Mouse (Mus musculus): Measurements from ENCODE around the gene Crybb3. TPM values are rescaled to one million over a fixed set of nuclear protein-coding genes. Genes with fewer than 3 reads are reported as not detected.

Crybb3 gene
- polyA plus RNA-seq, 1 experiment: 21.0 TPM

DNA sequence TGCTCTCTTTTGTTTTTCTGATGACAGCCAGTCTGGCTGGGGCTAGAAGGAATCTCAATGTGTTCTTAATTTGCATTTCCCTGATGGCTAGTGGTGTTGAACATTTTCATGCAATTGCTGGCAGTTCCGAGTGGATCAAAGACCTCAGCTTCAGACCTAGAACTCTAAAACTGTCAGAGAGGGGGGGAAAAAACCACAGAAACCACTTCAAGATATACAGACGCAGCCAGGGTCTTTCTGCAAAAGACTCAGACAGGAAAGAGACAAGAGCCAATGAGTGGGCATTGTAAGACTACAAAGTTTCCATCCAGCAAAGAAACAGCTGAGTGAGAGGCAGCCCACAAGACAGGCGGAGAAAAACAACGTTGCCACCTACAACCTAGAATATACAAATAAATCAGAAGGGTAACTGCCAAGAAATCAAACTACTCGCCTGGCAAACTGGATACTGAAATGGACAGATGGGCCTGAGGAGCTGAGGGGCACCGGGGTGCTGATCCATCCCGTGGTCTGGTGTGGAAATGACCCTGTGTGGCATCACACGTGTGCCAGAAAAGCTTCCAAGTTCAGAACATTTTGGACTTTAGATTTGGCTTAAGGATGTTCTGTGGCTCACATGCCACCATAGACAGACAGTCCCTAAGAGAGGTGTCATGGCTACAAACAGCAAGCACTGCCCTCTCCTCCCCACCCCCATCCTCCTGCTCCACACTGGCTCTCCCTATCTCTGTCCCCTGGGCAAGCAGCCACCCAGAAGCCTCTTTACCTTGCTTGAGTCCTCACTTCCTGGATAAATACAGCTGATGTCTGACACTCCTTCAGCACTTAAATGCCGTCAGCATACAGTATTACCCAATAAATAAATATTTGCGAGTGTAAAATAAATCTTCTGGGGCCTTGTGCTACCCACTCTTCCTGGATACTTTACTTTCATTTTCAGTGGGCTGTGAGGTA lies 46.0 kb downstream of the Crybb3 start:
- TF ChIP-seq POLR2A (IDR thresholded peaks at IDR 0.05; ENCODE audit: low read depth, low read length) (no peak), CTCF (IDR thresholded peaks at IDR 0.05; ENCODE audit: extremely low read depth, insufficient read length, insufficient replicate concordance, low read depth, low read length) (no peak)
- 34% methylated on average over 10 of the region's 10 CpGs for WGBS

DNA sequence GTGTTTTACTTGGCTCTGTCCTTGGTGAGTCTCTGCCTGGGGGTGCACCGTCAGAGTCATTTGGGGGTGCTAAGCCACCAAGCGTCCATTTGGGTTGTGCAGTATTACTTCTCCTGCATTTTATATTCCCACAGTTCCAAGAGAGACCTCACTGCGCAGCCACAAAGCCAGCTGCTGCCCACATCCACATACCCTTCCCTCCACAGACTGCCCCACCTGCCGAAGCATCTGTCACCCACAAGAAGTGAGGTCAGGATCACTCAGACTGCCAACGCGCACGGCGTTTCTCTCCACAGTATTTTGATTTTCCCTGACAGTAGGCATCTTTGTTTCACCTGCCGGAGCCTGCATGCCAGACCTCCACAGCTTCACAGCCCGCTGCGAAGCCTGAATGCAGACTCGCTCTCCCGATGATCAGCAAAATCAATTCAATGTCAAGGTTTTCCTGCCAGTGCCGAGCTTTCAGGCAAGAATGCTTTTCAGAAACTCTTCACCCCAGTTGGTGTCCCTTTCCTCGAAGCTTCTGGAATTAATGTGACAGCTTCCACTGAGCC lies 50.1 kb downstream of the Crybb3 start:
- no peak for TF ChIP-seq POLR2A (IDR thresholded peaks at IDR 0.05; ENCODE audit: low read depth, low read length)
- no peak for TF ChIP-seq CTCF (IDR thresholded peaks at IDR 0.05; ENCODE audit: extremely low read depth, insufficient read length, insufficient replicate concordance, low read depth, low read length)
- Histone ChIP-seq H3K4me3 (ENCODE audit: low read depth, low read length) (no peak overlapping the region), H3K27me3 (ENCODE audit: control insufficient read depth, insufficient read depth, low read length) (no peaks in the 10 kb centered on the region), H3K27ac (ENCODE audit: insufficient read depth, low read depth, low read length) (no peak overlapping the region), H3K4me1 (ENCODE audit: control insufficient read depth, insufficient read depth, insufficient read length, low read length) (peaks cover 5% of the 10 kb centered on the region; the same call in 1 of the 2 replicates), H3K36me3 (ENCODE audit: control insufficient read depth, insufficient read depth, low read length) (no peaks in the 10 kb centered on the region)
- 82% methylated on average over 15 of the region's 15 CpGs for WGBS

More for the DNA sequence above, 46.0 kb downstream of the Crybb3 start:
- H3K27ac ChIP-seq (ENCODE audit: insufficient read depth, low read depth, low read length): peak overlapping the region; percentile 64
- H3K4me3 ChIP-seq (ENCODE audit: low read depth, low read length): no peak overlapping the region
- peaks cover 5% of the 10 kb centered on the region; the same call in 1 of the 2 replicates for H3K4me1 ChIP-seq (ENCODE audit: control insufficient read depth, insufficient read depth, insufficient read length, low read length)
- H3K36me3 ChIP-seq (ENCODE audit: control insufficient read depth, insufficient read depth, low read length): no peaks in the 10 kb centered on the region
- no peaks in the 10 kb centered on the region for H3K27me3 ChIP-seq (ENCODE audit: control insufficient read depth, insufficient read depth, low read length)

DNA sequence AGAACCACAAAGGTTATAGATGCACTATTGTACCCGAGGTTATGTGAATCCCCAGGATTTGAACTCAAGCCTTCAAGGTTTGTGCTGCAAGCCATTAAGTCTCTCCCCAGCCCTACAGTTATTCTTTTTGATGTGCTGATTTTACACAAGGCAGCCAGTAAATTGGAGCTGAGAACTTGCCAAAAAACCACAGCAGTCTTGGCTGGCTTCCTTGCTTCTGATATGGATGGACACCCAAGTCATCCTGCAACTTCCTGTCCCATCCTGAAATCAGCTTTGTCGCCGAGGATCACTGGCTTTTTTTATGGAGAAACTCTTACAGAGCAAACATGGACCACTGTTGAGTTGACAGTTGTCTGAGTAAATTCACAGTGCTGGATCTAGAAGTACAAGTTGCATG lies 51.3 kb downstream of the Crybb3 start:
- no peaks in the 10 kb centered on the region for H3K4me1 ChIP-seq (ENCODE audit: control insufficient read depth, insufficient read depth, insufficient read length, low read length)
- H3K27me3 ChIP-seq (ENCODE audit: control insufficient read depth, insufficient read depth, low read length): no peaks in the 10 kb centered on the region
- WGBS: 47% methylated on average over 3 of the region's 3 CpGs
- no peak for TF ChIP-seq CTCF (IDR thresholded peaks at IDR 0.05; ENCODE audit: extremely low read depth, insufficient read length, insufficient replicate concordance, low read depth, low read length)
- no peak for TF ChIP-seq POLR2A (IDR thresholded peaks at IDR 0.05; ENCODE audit: low read depth, low read length)
- H3K36me3 ChIP-seq (ENCODE audit: control insufficient read depth, insufficient read depth, low read length): no peaks in the 10 kb centered on the region
- no peak overlapping the region for H3K27ac ChIP-seq (ENCODE audit: insufficient read depth, low read depth, low read length)
- H3K4me3 ChIP-seq (ENCODE audit: low read depth, low read length): no peak overlapping the region

GRCm38 (mm10) chr5:113026706-113027105 lies 54.7 kb downstream of the Crybb3 start:
- WGBS: 23% methylated on average over 5 of the region's 5 CpGs
- no peak overlapping the region for H3K4me3 ChIP-seq (ENCODE audit: low read depth, low read length)
- H3K27ac ChIP-seq (ENCODE audit: insufficient read depth, low read depth, low read length): no peak overlapping the region
- no peaks in the 10 kb centered on the region for H3K36me3 ChIP-seq (ENCODE audit: control insufficient read depth, insufficient read depth, low read length)
- H3K27me3 ChIP-seq (ENCODE audit: control insufficient read depth, insufficient read depth, low read length): no peaks in the 10 kb centered on the region
- TF ChIP-seq CTCF (IDR thresholded peaks at IDR 0.05; ENCODE audit: extremely low read depth, insufficient read length, insufficient replicate concordance, low read depth, low read length) (no peak), POLR2A (IDR thresholded peaks at IDR 0.05; ENCODE audit: low read depth, low read length) (no peak)
- peaks cover 12% of the 10 kb centered on the region for H3K4me1 ChIP-seq (ENCODE audit: control insufficient read depth, insufficient read depth, insufficient read length, low read length)

Other genes starting within 250 kb of the Crybb3 start
- gene Myo18b, start 185.2 kb downstream of the Crybb3 start, polyA plus RNA-seq (2012; rRNA removed): 0.37 and 0.38 TPM in 2 replicates
- gene Grk3, start 65.8 kb downstream of the Crybb3 start, polyA plus RNA-seq (2012; rRNA removed): 3.6 and 4.4 TPM in 2 replicates
- 0.18 TPM in 1 of 2 replicates, not detected in the other for gene Crybb2, start 11.5 kb downstream of the Crybb3 start, polyA plus RNA-seq (2012; rRNA removed)
- gene 2900026A02Rik, start 139.7 kb upstream of the Crybb3 start, polyA plus RNA-seq (2012; rRNA removed): 24.2 and 70.8 TPM in 2 replicates
- not detected in 2 replicates for gene Tmem211, start 145.3 kb upstream of the Crybb3 start, polyA plus RNA-seq (2012; rRNA removed)
- 3.1 and 4.8 TPM in 2 replicates for gene Sgsm1, start 229.2 kb upstream of the Crybb3 start, polyA plus RNA-seq (2012; rRNA removed)

Data from small intestine, adult 2 months (tissue).